Mouse (Mus musculus): Measurements from ENCODE around the gene Sec11a.
"Not testable (repeated sequence)": the region's sequence is repeated elsewhere in the genome, so short reads cannot be mapped to it uniquely, and the experiment has no call there.

Sec11a gene

DNA sequence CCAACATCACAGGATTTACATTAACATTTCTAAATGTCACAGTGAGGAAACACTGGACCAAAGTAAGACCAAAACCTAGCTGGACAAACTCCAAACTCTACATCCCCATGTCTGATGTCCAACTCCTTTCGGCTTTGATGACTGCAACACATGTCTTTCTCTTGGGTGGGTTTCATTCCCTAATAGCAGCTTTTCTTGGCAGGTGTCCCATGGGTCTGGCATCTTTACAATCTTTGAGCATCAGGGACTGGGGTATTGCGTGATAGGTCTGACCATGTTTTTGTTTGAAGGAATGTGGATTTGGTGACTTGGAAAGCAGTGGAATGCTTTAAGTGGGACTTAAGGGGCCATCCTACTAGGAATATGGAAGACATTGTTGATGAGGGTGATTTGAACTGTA, 9.3 kb upstream of the Sec11a start:
- no peak for DNase-seq

DNA sequence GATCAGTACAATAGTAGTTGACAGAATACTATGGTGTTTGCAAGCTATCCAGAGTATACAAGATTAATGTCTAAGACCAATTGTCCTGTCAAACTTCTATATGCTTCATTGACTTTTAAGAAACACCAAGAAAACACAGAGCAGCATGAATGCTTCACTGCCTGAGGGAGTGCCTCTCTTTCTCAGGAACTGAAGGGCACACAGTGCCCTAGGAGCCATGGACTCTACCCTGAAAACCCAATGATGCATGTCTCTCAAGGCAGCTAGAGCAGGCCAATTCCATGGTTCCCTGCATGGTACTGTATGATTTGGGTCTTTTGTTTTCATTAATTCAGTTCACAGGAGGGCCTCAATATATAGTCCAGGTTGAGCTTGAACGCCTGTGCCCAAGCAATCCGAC, 6.7 kb upstream of the Sec11a start:
- DNase-seq, result no peak

DNA sequence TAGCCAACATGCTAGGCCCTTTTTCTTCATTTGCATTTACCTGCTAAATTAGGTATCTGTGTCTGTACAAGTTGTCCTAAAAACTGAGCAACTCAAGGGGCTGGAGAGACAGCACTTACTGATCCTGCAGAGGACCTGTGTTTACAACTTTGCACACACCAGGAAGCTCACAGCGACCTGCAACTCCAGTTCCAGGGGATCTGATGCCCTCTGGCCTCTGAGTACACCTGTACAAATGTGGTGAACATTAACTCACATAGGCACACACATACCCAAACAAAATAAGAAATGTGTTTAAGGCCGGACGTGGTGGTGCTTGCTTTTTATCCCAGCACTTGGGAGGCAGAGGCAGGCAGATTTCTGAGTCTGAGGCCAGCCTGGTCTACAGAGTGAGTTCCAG, 4.6 kb upstream of the Sec11a start:
- DNase-seq, result no peak

DNA sequence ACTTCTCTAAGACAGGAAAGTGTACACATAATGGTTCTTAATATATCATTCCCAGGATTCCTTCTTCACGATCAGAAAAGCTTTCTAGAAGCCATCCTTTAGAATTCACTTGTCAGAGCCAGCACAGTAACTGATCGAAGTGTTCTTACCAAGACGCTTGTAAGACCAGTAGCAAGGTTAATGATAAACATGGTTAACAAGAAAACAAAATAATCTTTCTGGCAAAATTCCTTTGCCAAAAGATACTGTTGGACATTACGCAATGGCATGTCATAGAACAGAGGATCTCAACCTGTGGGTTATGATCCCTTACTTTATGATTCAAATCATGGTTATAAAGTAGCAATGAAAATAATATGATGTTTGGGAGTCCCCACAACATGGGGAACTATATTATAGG, 3.9 kb upstream of the Sec11a start:
- DNase-seq, result no peak

DNA sequence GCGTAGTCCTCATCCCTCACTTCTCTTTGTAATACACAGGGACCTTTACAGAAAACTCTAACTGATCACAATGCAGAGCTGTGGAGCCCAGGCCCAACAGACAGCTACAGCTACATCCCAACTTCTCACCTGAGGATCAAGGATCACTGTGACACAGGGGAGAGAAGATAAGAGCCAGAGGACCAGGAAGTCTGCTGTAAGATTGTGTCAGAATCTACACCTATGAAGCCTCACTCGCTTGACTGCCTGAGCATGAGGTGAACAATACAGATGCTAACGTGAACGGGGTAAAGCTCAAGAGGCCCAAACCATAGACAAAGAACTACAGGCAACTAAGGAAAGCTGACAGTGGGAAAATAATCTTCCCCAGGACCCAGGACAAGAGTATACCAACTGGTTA, 7.8 kb downstream of the Sec11a start:
- no peak for DNase-seq

GRCm38 (mm10) chr7:80937304-80937666, 10.3 kb downstream of the Sec11a start:
- not testable (repeated sequence) for DNase-seq

- DNase-seq, result not testable (repeated sequence)
These were observed 10.8 kb downstream of the Sec11a start for GRCm38 (mm10) chr7:80936617-80937303.

DNA sequence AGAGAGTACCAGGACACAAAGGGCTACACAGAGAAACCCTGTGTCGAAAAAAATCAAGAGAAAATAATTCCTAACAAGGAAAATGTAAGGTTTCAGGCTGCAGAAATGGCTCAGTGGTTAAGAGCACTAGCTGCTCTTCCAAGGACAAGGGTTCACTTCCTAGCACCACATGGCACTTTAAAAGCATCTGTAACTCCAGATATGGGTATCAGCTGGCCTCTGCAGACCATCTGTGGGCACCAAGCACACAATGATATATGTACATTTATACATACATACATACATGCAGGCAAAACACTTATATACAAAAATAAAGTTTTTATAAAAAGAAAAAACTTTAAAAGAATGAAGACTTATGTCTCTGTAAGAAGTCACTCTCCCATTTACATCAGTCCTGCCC, 11.7 kb downstream of the Sec11a start:
- DNase-seq, result no peak

DNA sequence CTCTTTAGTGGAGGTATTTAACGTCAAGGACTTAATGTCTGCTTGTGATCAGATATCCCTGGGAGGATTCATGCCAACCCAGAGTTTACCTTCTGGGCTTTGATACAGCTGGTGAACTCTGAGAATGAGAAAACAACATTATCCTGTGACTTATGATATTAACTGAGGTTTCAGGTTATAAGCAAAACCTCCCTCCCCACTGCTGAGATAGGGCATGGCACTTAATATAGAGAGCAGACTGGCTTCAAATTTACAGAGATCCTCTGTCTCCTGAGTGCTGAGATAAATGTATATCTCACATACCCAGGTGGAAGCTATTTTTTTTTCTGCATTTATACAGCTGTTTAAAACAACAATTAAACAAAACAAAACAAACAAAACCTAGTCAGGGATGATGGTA, 14.8 kb downstream of the Sec11a start:
- no peak for DNase-seq

DNA sequence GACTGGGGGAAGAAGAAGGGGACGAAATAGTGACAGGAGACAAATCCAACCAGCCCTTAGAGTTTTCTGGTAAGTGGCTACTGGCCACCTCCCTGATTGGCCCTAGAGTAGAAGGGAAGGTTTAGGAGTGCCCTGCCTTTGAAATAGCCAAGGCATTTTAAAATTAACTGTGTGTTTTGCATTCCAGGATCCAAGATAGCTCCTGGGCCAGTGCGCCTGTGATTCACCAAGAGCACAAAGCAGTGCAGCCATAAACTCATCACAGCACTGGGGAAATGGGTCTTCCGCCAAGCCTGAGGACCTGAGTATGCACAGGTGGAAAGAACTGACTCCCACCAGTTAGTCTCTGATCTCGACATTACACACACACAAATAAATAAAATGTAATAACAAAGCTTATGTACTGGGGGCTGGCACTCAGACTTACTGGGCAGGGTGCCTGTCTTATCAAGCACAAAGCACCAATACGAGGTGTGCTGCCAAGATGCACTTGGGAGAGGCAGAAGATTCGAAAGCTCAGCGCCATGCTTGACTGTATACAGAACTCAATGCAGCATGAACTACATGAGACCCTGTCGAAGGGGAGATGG, 15.9 kb downstream of the Sec11a start:
- no peak for DNase-seq

- DNase-seq, result no peak
These were observed 24.4 kb downstream of the Sec11a start for GRCm38 (mm10) chr7:80923165-80923564.

- DNase-seq, result no peak
These were observed 28.0 kb downstream of the Sec11a start for GRCm38 (mm10) chr7:80919647-80920008.

GRCm38 (mm10) chr7:80918982-80919646, 28.5 kb downstream of the Sec11a start:
- no peak for DNase-seq

DNA sequence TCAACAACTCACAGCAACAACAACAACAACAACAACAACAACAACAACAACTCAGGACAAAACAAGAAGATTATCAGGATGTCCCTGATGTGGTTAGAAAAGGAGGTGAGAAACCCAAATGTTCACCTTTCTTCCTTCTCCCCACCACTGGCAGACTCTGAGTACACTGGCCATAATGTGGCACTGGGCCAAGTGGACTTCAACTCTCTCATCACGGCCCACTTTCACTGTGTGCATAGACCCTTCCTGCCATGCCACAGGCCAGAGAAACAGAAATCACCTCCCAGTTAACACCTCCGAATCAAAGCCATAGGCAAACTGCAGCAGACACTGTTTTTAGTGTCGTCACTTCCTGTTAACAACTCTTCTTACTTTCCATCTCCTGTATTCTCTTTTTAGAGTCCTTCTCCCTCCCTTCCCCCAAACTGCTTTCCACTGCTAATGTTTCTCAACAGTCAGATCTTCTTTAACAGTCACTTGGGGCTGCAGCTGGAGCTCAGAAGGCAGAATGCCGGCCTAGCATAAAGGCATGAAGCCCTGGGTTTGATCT, 29.6 kb downstream of the Sec11a start:
- peak; percentile 49 for DNase-seq

DNA sequence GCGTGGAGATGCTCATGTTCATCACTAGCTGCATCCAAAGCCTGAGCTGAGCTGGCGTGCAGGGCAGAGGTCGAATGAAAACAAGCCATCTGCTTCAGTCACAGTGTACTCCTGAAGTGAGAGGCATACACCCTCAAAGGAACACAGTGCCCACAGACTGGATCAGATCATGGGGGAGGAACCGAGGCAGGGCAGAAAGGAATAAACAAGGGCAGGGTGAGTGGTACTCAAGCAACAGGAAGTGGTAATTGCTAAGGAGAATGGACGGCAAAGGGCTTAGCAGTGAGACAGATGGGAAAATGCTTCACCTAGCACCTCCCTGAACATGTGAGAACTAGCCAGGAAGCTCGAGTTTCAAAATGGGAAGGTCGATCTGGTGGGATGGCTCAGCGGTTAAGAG, 35.1 kb downstream of the Sec11a start:
- DNase-seq, result no peak

DNA sequence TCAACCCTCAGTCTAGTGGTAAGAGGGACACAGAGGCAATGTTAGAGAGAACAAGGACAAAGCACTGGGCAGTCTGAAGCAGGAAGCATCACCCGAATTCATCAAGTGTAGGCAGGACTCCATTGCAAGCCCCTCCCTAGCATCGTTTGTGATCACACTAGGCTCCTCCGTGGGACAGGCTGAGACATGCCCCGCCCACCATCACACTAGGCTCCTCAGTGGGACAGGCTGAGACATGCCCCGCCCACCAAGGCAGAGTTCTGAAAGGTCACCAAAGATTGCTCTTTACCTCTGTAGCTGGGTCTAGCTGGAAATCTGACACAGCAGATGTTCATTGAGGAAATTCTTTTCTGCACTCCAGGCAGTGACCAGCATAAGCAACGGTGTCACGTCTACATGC, 36.5 kb downstream of the Sec11a start:
- no peak for DNase-seq

GRCm38 (mm10) chr7:80904921-80905515, 42.6 kb downstream of the Sec11a start, which contains the start of gene Nmb:
TSS of gene Nmb (minus strand) at chr7:80905076.
- peak; percentile 79 for DNase-seq

DNA sequence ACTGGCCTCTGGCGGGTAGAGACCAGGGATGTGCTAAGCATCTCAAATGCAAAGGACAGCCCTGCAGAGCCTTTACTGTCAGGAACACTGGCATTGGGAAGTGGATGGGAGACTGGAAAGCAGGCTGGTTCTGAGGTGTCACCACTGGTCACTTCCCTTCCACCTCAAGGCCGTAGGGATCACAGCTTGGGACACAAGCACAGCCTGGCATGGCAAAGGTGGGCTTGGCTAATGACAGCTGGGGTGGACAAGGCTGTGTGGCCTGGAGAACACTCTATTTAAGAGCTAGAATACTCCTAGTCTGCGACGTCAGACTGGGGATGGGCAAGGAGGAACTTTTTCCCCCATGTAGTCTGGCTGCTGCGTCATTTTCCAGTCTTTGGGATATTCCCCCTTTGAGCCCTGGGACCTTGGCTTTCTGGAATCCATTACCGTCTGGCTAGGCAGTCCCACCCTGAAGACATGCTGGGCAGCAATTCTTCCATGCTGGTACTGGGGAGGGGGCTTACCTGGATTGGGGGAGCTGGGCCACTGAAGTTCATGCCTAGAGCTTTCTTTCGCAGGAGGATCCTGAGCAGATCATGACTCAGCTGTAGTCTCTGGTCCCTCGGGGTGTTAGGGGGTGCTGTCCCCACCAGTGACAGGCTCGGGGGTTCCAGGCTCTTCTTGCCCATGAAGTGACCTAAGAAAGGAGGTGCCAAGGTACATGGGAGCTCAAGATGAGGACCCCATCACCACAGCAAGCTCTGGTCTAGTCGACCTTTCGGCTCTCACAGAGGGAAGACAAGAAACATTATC, 43.8 kb downstream of the Sec11a start:
- no peak for DNase-seq

GRCm38 (mm10) chr7:80901541-80902274, 45.9 kb downstream of the Sec11a start:
- DNase-seq, result no peak

- DNase-seq, result peak; percentile 91
These were observed 46.6 kb downstream of the Sec11a start, which contains the start of gene Wdr73 for GRCm38 (mm10) chr7:80900944-80901501. TSS of gene Wdr73 (minus strand) at chr7:80901269.

DNA sequence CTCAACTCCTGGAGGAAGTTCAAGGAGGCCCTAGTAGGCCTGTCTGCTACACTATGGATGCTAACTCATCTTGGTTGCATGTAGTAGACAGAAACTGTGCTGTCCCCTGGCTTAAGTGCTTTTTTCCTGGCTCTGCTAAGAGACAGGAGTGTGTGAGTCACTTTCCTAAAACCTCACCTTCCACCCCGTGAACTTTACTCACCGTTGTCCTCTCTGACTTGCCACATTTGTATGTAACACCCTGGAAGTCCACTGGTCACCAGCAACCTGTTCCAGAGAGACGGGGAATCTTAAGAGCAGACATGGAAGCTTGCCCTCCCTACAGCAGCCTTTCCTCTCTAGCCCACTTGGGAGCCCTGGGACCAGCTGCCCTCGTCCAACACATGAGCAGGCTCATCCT, 49.9 kb downstream of the Sec11a start:
- DNase-seq, result no peak

DNA sequence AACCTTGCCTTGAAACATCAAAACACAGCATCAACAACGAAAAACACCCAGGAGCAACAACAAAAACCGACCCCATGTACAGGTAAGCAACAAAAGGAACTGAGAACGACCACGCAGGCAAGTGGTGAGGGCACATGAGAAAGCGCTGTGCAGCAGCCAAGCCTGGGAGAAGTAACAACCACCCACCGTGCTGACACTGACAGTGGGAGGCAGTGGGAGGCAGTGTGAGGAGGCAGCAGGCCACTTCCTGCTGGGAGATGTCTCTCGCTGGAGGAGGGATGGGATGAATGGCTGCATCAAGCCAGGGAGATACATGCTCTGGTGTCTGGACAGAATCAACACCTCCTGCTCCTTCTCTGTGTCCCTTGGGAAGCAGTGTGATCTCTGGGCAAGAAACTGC, 50.4 kb downstream of the Sec11a start:
- no peak for DNase-seq

Measured in kidney, adult 18-20 months (tissue).